Mouse (Mus musculus): ENCODE results near the gene Cog6. TPM values are rescaled to one million over a fixed set of nuclear protein-coding genes. Genes with fewer than 3 reads are reported as not detected.

The Cog6 gene
- total RNA-seq (2021) = 10 to 100 TPM; 29.2 to 33.0 TPM
- long read RNA-seq, experiment 1, transcript Cog6-201 (19 exons, 3,182 nt) = major isoform, 25 of 36 reads
- long read RNA-seq, experiment 1, partial matches to known transcripts = 2 of 36 reads
- long read RNA-seq, experiment 1, other reads (novel, unspliced or antisense) = 9 of 36 reads
- long read RNA-seq, experiment 2, transcript Cog6-201 (19 exons, 3,182 nt) = major isoform, 69 of 79 reads
- long read RNA-seq, experiment 2, partial matches to known transcripts = 3 of 79 reads
- long read RNA-seq, experiment 2, other reads (novel, unspliced or antisense) = 7 of 79 reads

DNA sequence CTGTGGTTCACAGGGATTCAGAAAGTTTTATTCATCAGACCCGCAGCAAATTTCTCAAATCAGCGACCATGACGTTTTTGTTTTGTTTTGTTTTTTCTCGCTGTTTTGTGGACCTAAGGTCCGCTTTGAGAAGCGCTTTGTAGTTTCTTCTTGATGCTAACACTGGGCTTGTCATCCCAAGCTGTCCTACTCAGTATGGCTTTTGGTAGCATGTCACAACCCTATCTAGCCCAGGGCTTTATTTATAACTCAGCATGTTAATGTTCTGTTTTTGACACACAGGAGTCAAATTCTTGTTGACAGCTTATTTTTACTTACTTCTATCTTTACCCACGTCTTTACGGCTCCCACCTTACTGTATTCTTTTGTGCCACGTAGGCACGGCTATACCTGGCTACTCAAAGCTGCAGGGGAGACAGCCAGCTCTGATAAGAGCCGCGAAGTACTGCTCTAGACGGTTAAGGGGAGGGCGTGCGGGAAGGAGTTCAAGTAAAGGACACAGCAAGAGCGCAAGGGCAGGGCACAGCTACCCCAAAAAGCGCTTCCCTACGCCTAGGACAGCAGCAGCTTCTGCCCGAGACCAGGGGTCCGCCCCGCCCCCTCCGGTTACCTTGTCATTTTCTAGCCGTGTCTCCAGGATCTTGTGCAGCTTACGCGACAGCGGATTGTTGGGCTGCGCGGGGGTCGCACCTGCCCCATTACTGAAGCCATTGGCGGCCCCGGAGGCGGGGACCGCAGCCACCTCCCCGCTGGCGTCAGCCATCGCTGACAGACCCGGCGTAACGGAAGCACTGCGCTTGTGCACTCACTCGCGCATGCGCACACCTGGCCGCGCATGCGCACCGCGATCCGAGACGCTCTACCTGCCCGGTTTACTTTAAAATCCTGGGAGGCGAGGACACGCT, at the start of gene Cog6:
Gene Cog6 (minus strand): TSS at position 802 of the 905 bp plus-strand sequence.
- DNase-seq = peak; percentile 84

DNA sequence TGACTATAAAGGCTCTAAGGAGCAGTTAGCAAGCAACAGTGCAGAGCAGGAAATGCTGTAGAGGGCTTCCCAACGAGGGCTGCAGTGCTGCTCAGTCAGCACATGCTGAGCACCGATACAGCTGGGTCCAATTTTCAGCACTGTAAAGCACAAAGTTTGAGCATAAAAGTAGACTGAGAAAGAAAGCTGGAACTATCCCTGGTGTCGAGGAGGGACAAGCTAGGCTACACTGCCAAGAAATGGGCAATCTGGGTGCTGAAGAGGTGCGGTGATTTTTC, 49.0 kb upstream of the Cog6 start:
- no peak for DNase-seq

- no peak for DNase-seq
Observed at GRCm38 (mm10) chr3:53065267-53066094, 48.4 kb upstream of the Cog6 start.

- peak; percentile 49 for DNase-seq
Observed at GRCm38 (mm10) chr3:53063423-53064147, 46.5 kb upstream of the Cog6 start.

DNA sequence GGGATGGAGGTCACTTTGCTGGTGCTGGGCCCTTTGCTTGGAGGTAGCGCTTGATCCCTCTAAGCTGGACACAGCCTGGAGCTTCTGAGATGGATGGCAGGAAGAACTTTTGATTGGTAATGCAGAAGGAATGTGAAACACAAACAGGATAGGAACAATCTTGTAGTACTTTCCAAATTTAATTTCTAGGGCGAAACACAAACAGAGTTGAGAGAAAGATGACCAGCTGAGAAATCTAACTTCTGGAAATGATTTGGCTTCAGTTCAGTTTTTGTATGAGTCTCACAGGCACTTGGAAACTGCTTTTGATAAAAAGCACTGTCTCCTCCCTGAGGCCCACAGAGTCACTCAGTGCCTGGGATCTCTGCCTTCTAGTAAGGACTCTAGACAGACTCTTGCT, 42.9 kb upstream of the Cog6 start:
- peak; percentile 15 for DNase-seq

DNA sequence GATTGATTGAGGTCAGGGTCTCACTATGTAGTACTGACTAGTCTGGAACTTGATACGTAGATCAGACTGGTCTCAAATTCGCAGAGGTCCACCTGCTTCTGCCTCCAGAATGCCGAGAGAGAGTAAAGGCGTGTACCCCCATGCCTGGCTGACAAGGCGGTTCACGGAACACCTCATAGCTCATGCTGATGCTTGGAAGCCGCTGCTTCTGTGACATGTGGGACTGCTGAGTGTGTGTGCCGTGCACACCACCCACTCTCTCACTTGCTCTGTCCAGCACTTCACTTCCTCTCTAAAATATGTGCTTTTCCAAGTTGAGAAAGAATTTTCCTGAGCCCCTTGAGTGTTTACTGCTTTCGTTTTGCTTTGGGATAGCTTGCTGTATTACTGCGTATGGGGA, 39.4 kb upstream of the Cog6 start:
- DNase-seq = no peak

DNA sequence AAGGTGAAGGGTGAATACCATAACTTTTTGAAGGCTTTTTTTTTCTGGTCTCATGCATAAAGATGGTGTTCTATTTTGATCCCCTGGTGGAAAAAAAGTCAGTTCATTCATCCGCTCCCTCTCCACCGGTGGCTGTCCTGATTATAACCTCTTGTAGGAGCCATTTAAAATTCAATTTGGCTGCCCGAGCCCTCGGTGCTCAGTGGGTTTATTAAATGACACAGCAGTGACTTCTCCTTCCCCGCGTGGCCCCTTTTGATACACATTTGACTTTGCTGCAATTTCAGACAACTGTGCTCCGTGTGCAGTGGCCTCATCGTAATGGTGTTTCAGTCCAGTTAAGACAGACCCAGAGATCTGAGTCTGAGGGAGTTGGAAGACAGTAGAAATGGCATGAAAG, 35.3 kb upstream of the Cog6 start:
- DNase-seq = no peak

DNA sequence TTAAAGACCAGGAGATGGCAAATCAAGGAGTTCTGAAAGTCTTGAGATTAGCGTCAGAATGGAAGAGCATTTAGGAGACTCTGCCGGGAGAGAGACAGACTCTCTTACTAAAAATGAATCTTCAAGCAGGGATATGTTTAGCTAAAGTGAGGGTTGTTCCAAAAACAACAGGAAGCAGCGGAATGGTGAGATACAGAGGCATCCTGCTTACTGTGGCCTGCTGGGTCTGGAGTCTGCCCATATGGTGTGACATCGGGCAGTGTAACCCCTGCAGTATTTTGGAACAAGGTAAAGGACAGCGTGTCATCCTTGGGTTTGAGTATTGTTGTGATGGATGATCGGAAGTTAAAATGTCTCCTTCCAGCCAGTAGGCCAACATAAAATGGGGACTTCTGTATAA, 29.3 kb upstream of the Cog6 start:
- DNase-seq = no peak

- no peak for DNase-seq
Observed at GRCm38 (mm10) chr3:53045697-53046096, 28.7 kb upstream of the Cog6 start.

- no peak for DNase-seq
Observed at GRCm38 (mm10) chr3:53044682-53045299, 27.8 kb upstream of the Cog6 start.

GRCm38 (mm10) chr3:53044238-53044637, 27.2 kb upstream of the Cog6 start:
- DNase-seq = no peak

DNA sequence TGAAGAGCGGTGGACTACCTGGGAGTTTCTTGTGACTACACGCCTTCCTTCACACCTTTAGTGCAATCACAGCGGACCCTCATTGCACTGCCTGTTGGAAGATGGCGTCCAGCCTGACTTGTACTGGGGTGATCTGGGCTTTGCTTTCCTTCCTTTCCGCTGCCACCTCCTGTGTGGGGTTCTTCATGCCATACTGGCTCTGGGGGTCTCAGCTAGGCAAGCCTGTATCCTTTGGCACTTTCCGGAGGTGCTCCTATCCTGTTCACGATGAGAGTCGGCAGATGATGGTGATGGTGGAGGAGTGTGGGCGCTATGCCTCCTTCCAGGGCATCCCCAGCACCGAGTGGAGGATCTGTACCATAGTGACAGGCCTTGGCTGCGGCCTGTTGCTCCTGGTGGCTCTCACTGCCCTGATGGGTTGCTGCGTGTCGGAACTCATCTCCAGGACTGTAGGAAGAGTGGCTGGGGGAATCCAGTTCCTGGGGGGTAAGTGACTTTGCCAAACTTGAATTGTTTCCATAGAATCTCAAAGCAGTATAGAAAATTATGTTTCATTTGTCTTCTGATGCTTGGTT, 26.3 kb upstream of the Cog6 start:
- DNase-seq = no peak

DNA sequence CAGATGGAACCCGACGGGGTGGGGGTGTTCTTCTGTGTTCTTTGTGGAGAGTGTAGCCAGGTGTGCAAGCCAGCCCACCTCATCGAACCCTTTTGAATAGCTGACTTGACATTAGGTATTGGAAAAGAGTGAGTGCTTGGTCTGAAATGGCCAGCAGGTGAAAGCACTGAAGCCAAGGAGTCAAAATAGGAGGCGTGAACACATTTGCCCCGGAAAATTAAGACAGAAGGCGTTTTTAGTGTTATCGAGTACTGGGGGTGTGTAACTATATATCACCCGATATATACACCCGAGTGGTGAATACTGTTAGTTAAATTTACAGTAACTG, 25.2 kb upstream of the Cog6 start:
- no peak for DNase-seq

DNA sequence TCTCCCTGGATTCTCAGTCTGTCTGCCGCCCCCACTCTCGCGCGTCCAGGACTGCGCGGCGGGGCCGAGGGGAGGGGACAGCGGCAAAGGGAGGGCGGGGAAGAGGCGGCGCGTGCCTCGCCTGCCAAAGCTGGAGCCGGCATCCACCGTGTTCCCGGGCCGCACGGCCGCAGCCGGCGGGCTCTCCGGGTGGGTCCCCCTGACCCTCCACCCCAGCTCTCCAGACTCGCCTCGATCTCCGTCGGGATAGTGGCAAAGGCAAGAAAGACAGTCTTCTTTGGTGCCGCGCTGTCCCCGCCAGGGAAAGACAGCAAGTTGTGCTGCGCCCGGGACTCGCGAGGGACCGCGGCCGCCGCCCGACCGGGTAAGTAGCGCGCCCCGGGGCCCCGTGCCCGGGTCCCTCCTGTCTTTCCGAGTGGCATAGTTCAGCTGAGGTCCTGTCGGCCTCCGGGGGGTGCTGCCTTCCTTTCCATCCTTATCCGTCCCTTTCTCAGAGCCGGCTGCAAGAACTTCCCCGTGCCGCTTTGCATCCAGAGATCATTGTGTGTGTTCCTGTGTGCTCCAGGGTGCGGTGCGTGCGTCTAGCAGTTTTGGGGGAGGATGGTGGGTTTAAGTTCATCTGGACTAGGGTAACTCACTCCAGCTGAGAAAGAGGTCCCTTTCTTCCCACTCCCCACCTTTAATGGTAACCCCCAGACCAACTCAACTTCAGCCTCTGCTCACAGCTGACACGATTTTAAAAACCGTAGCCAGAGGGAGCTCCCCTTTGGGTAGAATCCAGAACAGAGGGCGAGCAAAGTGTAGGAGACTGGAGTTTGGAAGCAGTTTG, 24.6 kb upstream of the Cog6 start, which contains the start of gene Lhfp:
Gene Lhfp (plus strand): TSS at position 118 of the 829 bp plus-strand sequence.
- DNase-seq = peak; percentile 79

GRCm38 (mm10) chr3:53040593-53041410, 23.8 kb upstream of the Cog6 start:
- peak; percentile 12 for DNase-seq

GRCm38 (mm10) chr3:53039746-53040145, 22.7 kb upstream of the Cog6 start:
- DNase-seq = no peak

DNA sequence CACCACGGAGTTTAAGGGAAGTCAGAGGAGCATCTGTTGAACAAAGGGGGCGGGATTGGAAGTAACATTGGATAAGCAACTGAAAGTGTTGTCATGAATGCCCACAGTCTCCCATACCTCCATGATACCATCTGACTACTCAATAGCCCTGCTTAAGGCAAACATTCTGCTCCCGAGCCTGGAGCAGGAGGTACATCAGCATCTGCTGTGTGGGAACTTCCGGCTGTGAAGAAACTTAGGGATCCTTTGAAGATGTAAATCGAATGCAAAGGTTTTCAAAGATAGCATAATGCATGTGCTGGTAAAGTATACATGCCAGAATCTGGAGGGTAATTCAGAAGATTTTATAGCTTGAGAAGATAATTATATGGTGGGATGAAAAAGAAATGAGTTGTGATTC, 21.9 kb upstream of the Cog6 start:
- no peak for DNase-seq

DNA sequence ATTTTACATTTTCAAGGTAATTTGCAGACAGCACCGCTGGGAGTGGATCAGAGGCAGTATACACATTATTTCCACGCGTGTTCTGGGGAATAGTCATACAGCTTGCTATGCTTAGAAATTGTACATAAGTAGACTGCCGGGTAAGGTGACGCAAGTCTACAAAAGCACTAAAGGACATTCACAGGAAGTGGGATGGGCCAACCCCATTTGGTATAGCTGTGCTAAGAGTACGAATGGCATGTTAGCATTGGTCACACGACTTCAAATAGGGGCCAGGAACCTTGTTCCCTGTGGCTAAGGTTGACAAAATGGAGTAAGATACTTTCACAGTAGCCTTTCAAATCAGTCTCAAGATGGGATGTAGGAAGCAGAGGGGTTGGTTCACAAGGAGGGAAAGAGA, 19.9 kb upstream of the Cog6 start:
- no peak for DNase-seq

GRCm38 (mm10) chr3:53036076-53036475, 19.0 kb upstream of the Cog6 start:
- DNase-seq = no peak

- no peak for DNase-seq
Observed at GRCm38 (mm10) chr3:53033448-53033847, 16.4 kb upstream of the Cog6 start.

Data from gastrocnemius, postnatal 25 days (tissue).